Mouse (Mus musculus) subcutaneous adipose tissue, adult 2 months (tissue): Measurements from ENCODE around the gene Olfr412. TPM values are rescaled to one million over a fixed set of nuclear protein-coding genes. Genes with fewer than 3 reads are reported as not detected.

Experiments used
- polyA plus RNA-seq: library from polyadenylated mRNA; depleted of rRNA; stranded (reverse); fragments of >200 nt; gene quantifications from 2 replicates; pipeline ENCODE4 v1.2.3, GENCODE M21; 2012; ENCODE audit warnings: low replicate concordance; rRNA removed

The Olfr412 gene
- polyA plus RNA-seq = not detected in 2 replicates

DNA sequence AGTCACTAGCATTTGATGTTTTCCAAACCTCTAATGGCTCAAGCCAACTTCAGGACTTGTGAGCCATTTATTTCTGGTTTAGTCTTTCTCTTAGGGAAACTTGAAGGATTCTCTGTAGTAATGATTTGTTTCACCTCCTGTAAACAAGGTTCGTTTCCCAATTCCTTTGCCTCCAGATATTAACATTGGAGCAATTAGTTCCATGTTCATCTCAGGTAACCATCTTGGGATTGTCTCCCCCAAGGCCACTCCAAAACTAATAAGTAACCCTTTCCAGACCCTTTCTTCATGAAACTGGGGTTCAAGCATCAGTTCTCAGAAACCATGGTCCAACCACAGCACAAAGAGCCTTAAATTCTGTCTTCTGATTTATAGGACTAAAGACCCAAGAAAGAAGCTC, at the start of gene Olfr412:
TSS of gene Olfr412 (plus strand) at position 301 of the 400 bp plus-strand sequence.

DNA sequence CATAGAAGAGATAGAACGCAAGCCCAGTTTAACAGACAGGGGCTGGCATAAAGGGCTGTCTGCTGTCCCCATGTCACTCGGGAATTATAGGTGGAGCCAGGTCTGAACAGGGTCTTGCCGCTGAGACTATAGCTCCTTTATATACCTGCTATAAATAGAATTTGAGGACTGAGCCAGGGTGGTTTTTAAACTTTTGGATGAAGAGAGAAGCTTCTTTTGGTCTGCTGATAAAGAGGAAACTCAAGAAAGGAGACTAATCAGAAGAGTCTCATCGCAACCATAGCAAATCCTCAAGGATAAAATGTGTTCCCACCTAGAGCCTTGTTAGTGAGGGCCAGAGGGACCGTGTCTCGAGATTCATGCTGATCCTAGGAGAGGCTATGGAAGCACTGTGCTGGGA, 23.9 kb upstream of the Olfr412 start, which contains the start of gene Olfr410:
TSS of gene Olfr410 (minus strand) at position 101 of the 400 bp plus-strand sequence.

DNA sequence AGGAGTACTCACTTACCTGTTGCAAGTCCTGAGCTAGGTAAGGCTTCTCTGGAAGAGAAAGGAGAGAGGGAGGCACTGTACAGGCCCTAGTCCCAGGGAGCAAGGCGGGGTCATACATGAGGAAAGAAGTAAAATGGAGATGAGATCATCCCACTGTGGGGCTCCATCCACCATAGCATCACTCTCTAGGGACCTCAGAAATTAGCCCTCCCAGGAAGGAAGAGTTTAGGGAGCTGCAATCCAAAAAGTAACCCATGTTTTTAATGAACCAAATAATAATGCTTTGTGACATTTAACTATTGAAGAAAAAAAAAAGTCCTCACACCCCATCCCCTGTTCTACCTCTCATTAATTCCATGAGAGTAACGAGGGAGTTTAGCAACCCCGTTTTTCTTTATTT, 9.3 kb upstream of the Olfr412 start, which contains the start of gene Olfr411:
TSS of gene Olfr411 (minus strand) at position 101 of the 400 bp plus-strand sequence.

Other genes starting within 250 kb of the Olfr412 start
- not detected in 2 replicates for gene Olfr401, start 248.4 kb upstream of the Olfr412 start, polyA plus RNA-seq
- gene Olfr402, start 208.5 kb upstream of the Olfr412 start, polyA plus RNA-seq = not detected in 2 replicates
- not detected in 2 replicates for gene Olfr403, start 175.8 kb upstream of the Olfr412 start, polyA plus RNA-seq
- gene Olfr43, start 150.7 kb upstream of the Olfr412 start, polyA plus RNA-seq = not detected in 2 replicates
- gene Olfr406, start 102.3 kb upstream of the Olfr412 start, polyA plus RNA-seq = not detected in 2 replicates
- not detected in 2 replicates for gene Olfr59, start 78.3 kb upstream of the Olfr412 start, polyA plus RNA-seq
- not detected in 2 replicates for gene Olfr410, start 24.0 kb upstream of the Olfr412 start, polyA plus RNA-seq
- not detected in 2 replicates for gene Olfr411, start 9.4 kb upstream of the Olfr412 start, polyA plus RNA-seq
- gene Rap1gap2, start 248.8 kb downstream of the Olfr412 start, polyA plus RNA-seq = 29.0 and 34.1 TPM in 2 replicates